Mouse (Mus musculus) layer of hippocampus, postnatal 25 days (tissue): ENCODE measurements around the gene Trim27. TPM values are rescaled to one million over a fixed set of nuclear protein-coding genes. Genes with fewer than 3 reads are reported as not detected.
A peak's percentile ranks its signal among the peaks of the same experiment; 100 is the strongest.

Source experiments
- DNase-seq, 2 experiments: peaks; one replicate each; pipeline ENCODE4 v3.0.0; 2022; ENCODE audit warnings: mixed read lengths in 2 of 2, low spot score in 1 of 2; ENCODE audit errors: extremely low spot score in 1 of 2
- total RNA-seq, 2 experiments: library from RNA; stranded (reverse); gene quantifications; 2 replicates each; pipeline ENCODE4 v1.2.3; 2021

The Trim27 gene
- total RNA-seq, 2 experiments from 2014 or later: 37.8 to 42.2 TPM

- no peak for DNase-seq
These were observed 7.6 kb upstream of the Trim27 start for GRCm38 (mm10) chr13:21171600-21172150.

- DNase-seq: peak in 1 of 2 experiments; percentile 75
These were observed 6.8 kb upstream of the Trim27 start for GRCm38 (mm10) chr13:21172241-21173027.

GRCm38 (mm10) chr13:21173072-21173471 is 6.2 kb upstream of the Trim27 start:
- DNase-seq: peak in 1 of 2 experiments; percentile 62

GRCm38 (mm10) chr13:21176733-21177132 is 2.5 kb upstream of the Trim27 start:
- DNase-seq: no peak

GRCm38 (mm10) chr13:21177657-21178056 is 1.6 kb upstream of the Trim27 start:
- DNase-seq: no peak

GRCm38 (mm10) chr13:21178364-21178763 is 881 bp upstream of the Trim27 start:
- no peak for DNase-seq

GRCm38 (mm10) chr13:21179724-21180550 is 692 bp downstream of the Trim27 start:
- DNase-seq: peak; percentile 51 to 92

GRCm38 (mm10) chr13:21180551-21181530 is 1.6 kb downstream of the Trim27 start:
- peak; percentile 23 to 51 for DNase-seq

- DNase-seq: no peak
These were observed 2.8 kb downstream of the Trim27 start for GRCm38 (mm10) chr13:21181996-21182395.

- no peak for DNase-seq
These were observed 3.8 kb downstream of the Trim27 start for GRCm38 (mm10) chr13:21183066-21183465.

GRCm38 (mm10) chr13:21183661-21184060 is 4.4 kb downstream of the Trim27 start:
- DNase-seq: no peak

- DNase-seq: no peak
These were observed 6.3 kb downstream of the Trim27 start for GRCm38 (mm10) chr13:21185521-21185920.

- DNase-seq: no peak
These were observed 16.4 kb downstream of the Trim27 start for GRCm38 (mm10) chr13:21195406-21196228.

GRCm38 (mm10) chr13:21197721-21198120 is 18.5 kb downstream of the Trim27 start:
- no peak for DNase-seq

- no peak for DNase-seq
These were observed 19.1 kb downstream of the Trim27 start for GRCm38 (mm10) chr13:21198313-21198712.

GRCm38 (mm10) chr13:21199046-21200028 is 20.1 kb downstream of the Trim27 start:
- DNase-seq: peak in 1 of 2 experiments; percentile 21

- peak; percentile 98 to 99 for DNase-seq
These were observed 21.1 kb downstream of the Trim27 start for GRCm38 (mm10) chr13:21200043-21200999.
